Mouse (Mus musculus) limb, embryonic 15.5 days (tissue): Measurements from ENCODE around the gene Rsl24d1. TPM values are rescaled to one million over a fixed set of nuclear protein-coding genes. Genes with fewer than 3 reads are reported as not detected.

Source experiments
- ATAC-seq: fragments of 200-750 bp; cut with Nextera tagmentation; 2 replicates; pipeline ENCODE4 v1.8.0; 2017; ENCODE audit warnings: low read depth, moderate TSS enrichment; ENCODE audit not compliant: insufficient number of reproducible peaks, low FRiP score, low TSS enrichment
- H3K27ac ChIP-seq: fragments of 300-500 bp; sonication (generic); 2 replicates; pipeline ENCODE4 v1.5.1; 2015; ENCODE audit warnings: moderate library complexity, mild to moderate bottlenecking, inconsistent platforms
- H3K27me3 ChIP-seq: fragments of 300-500 bp; sonication (generic); 2 replicates; pipeline ENCODE4 v1.6.1; 2015; ENCODE audit warnings: inconsistent platforms
- H3K36me3 ChIP-seq: fragments of 300-500 bp; sonication (generic); 2 replicates; pipeline ENCODE4 v1.6.1; 2015; ENCODE audit warnings: inconsistent platforms
- H3K4me1 ChIP-seq: fragments of 300-500 bp; sonication (generic); 2 replicates; pipeline ENCODE4 v1.6.1; 2015; ENCODE audit warnings: inconsistent platforms
- H3K4me2 ChIP-seq: fragments of 300-500 bp; sonication (generic); 2 replicates; pipeline ENCODE4 v1.6.1; 2015; ENCODE audit warnings: mild to moderate bottlenecking, inconsistent platforms
- H3K4me3 ChIP-seq: fragments of 300-500 bp; sonication (generic); 2 replicates; pipeline ENCODE4 v1.5.1; 2015; ENCODE audit warnings: mild to moderate bottlenecking, inconsistent platforms
- H3K9ac ChIP-seq: fragments of 300-500 bp; sonication (generic); 2 replicates; pipeline ENCODE4 v1.6.1; 2015; ENCODE audit warnings: inconsistent platforms
- H3K9me3 ChIP-seq: fragments of 300-500 bp; sonication (generic); 2 replicates; pipeline ENCODE4 v1.6.1; 2016; ENCODE audit warnings: inconsistent platforms
- WGBS: fragments of 180-500 bp; shearing (Covaris S2); methylation state at CpG from one replicate; pipeline ENCODE4 v1.1.7; 2015; 5-methylcytosine and 5-hydroxymethylcytosine counted together
- polyA plus RNA-seq: library from polyadenylated mRNA; unstranded; fragments of >200 nt; fragmentation: Nextera tagmentation; extraction: Ambion mirVana; gene quantifications from 2 replicates; pipeline ENCODE4 v1.2.1, GENCODE M21; 2015

Rsl24d1 gene
- polyA plus RNA-seq, 1 experiment from 2014 or later = 106 TPM

GRCm38 (mm10) chr9:73083956-73084355 lies 29.3 kb upstream of the Rsl24d1 start:
- WGBS = 60% methylated on average over 6 of the region's 6 CpGs
- H3K36me3 ChIP-seq = no peaks in the 10 kb centered on the region

GRCm38 (mm10) chr9:73085845-73086244 lies 27.4 kb upstream of the Rsl24d1 start:
- Histone ChIP-seq H3K36me3 (no peaks in the 10 kb centered on the region), H3K4me2 (no peak overlapping the region), H3K4me3 (no peak overlapping the region), H3K9ac (no peak overlapping the region), H3K4me1 (no peaks in the 10 kb centered on the region), H3K27me3 (no peaks in the 10 kb centered on the region), H3K27ac (no peak overlapping the region), H3K9me3 (no peaks in the 10 kb centered on the region)
- WGBS = 80% methylated on average over 6 of the region's 6 CpGs
- ATAC-seq = no peak

More at GRCm38 (mm10) chr9:73083956-73084355, 29.3 kb upstream of the Rsl24d1 start:
- Histone ChIP-seq H3K4me3 (no peak overlapping the region), H3K4me1 (no peaks in the 10 kb centered on the region), H3K27ac (no peak overlapping the region), H3K9ac (no peak overlapping the region), H3K27me3 (no peaks in the 10 kb centered on the region), H3K9me3 (no peaks in the 10 kb centered on the region), H3K4me2 (no peak overlapping the region)
- ATAC-seq = no peak

- Histone ChIP-seq H3K4me1 (no peaks in the 10 kb centered on the region), H3K9ac (no peak overlapping the region), H3K4me2 (no peak overlapping the region), H3K36me3 (no peaks in the 10 kb centered on the region), H3K4me3 (no peak overlapping the region), H3K9me3 (no peaks in the 10 kb centered on the region), H3K27ac (no peak overlapping the region), H3K27me3 (no peaks in the 10 kb centered on the region)
- WGBS = 57% methylated on average over 8 of the region's 8 CpGs
- no peak for ATAC-seq
Measured at GRCm38 (mm10) chr9:73087121-73087520, 26.1 kb upstream of the Rsl24d1 start.

- 79% methylated on average over 5 of the region's 5 CpGs for WGBS
- ATAC-seq = no peak
- no peaks in the 10 kb centered on the region for H3K36me3 ChIP-seq
- no peak overlapping the region for H3K4me2 ChIP-seq
- H3K27me3 ChIP-seq = no peaks in the 10 kb centered on the region
- no peak overlapping the region for H3K9ac ChIP-seq
- H3K4me1 ChIP-seq = no peaks in the 10 kb centered on the region
- H3K9me3 ChIP-seq = no peaks in the 10 kb centered on the region
- H3K4me3 ChIP-seq = no peak overlapping the region
- no peak overlapping the region for H3K27ac ChIP-seq
Measured at GRCm38 (mm10) chr9:73087581-73087980, 25.6 kb upstream of the Rsl24d1 start.

GRCm38 (mm10) chr9:73089222-73089920 lies 23.9 kb upstream of the Rsl24d1 start:
- Histone ChIP-seq H3K27ac (no peak overlapping the region), H3K4me2 (no peak overlapping the region), H3K9ac (no peak overlapping the region), H3K4me1 (no peaks in the 10 kb centered on the region), H3K36me3 (no peaks in the 10 kb centered on the region), H3K27me3 (no peaks in the 10 kb centered on the region), H3K9me3 (no peaks in the 10 kb centered on the region), H3K4me3 (no peak overlapping the region)
- 66% methylated on average over 16 of the region's 16 CpGs for WGBS
- no peak for ATAC-seq

GRCm38 (mm10) chr9:73090121-73090520 lies 23.1 kb upstream of the Rsl24d1 start:
- no peak overlapping the region for H3K9ac ChIP-seq
- no peak overlapping the region for H3K27ac ChIP-seq
- H3K4me2 ChIP-seq = no peak overlapping the region
- H3K27me3 ChIP-seq = 0 out of 2 replicates have a peak, but pooled peaks cover 1% of the 10 kb centered on the region
- H3K9me3 ChIP-seq = no peaks in the 10 kb centered on the region
- WGBS = 82% methylated on average over 10 of the region's 10 CpGs
- H3K4me3 ChIP-seq = no peak overlapping the region
- H3K36me3 ChIP-seq = no peaks in the 10 kb centered on the region
- no peak for ATAC-seq
- no peaks in the 10 kb centered on the region for H3K4me1 ChIP-seq

GRCm38 (mm10) chr9:73091747-73092146 lies 21.5 kb upstream of the Rsl24d1 start:
- ATAC-seq = no peak
- no peak overlapping the region for H3K4me3 ChIP-seq
- no peaks in the 10 kb centered on the region for H3K9me3 ChIP-seq
- no peak overlapping the region for H3K27ac ChIP-seq
- 2% methylated on average over 1 of the region's 1 CpGs for WGBS
- H3K9ac ChIP-seq = no peak overlapping the region
- no peaks in the 10 kb centered on the region for H3K36me3 ChIP-seq
- H3K4me2 ChIP-seq = no peak overlapping the region
- H3K27me3 ChIP-seq = 0 out of 2 replicates have a peak, but pooled peaks cover 5% of the 10 kb centered on the region
- H3K4me1 ChIP-seq = no peaks in the 10 kb centered on the region

- ATAC-seq = no peak
- no peak overlapping the region for H3K9ac ChIP-seq
- H3K27me3 ChIP-seq = 0 out of 2 replicates have a peak, but pooled peaks cover 5% of the 10 kb centered on the region
- no peak overlapping the region for H3K4me3 ChIP-seq
- H3K27ac ChIP-seq = no peak overlapping the region
- no peaks in the 10 kb centered on the region for H3K9me3 ChIP-seq
- no peaks in the 10 kb centered on the region for H3K4me1 ChIP-seq
- WGBS = 34% methylated on average over 17 of the region's 17 CpGs
- H3K4me2 ChIP-seq = no peak overlapping the region
- no peaks in the 10 kb centered on the region for H3K36me3 ChIP-seq
Measured at GRCm38 (mm10) chr9:73094580-73094979, 18.6 kb upstream of the Rsl24d1 start.

GRCm38 (mm10) chr9:73097898-73098297 lies 15.3 kb upstream of the Rsl24d1 start:
- Histone ChIP-seq H3K9ac (no peak overlapping the region), H3K4me3 (no peak overlapping the region), H3K9me3 (no peaks in the 10 kb centered on the region), H3K36me3 (no peaks in the 10 kb centered on the region), H3K27me3 (peaks cover 14% of the 10 kb centered on the region), H3K4me1 (no peaks in the 10 kb centered on the region), H3K4me2 (no peak overlapping the region), H3K27ac (no peak overlapping the region)
- no peak for ATAC-seq
- WGBS = 81% methylated on average over 2 of the region's 2 CpGs

- Histone ChIP-seq H3K27me3 (peaks cover 26% of the 10 kb centered on the region), H3K9me3 (no peaks in the 10 kb centered on the region)
- WGBS = 86% methylated on average over 5 of the region's 5 CpGs
Measured at GRCm38 (mm10) chr9:73101536-73101935, 11.7 kb upstream of the Rsl24d1 start, which contains the start of gene Khdc3. Gene Khdc3 (plus strand): TSS chr9:73101836.

GRCm38 (mm10) chr9:73102181-73102580 lies 11.0 kb upstream of the Rsl24d1 start, which contains the start of gene Gm20509:
Gene Gm20509 (plus strand): TSS chr9:73102470.
- H3K27me3 ChIP-seq = peaks cover 26% of the 10 kb centered on the region

More at GRCm38 (mm10) chr9:73101536-73101935, 11.7 kb upstream of the Rsl24d1 start, which contains the start of gene Khdc3:
- Histone ChIP-seq H3K36me3 (no peaks in the 10 kb centered on the region), H3K4me1 (peaks cover 10% of the 10 kb centered on the region), H3K27ac (no peak within 1 kb of the TSS), H3K4me3 (no peak within 1 kb of the TSS), H3K9ac (no peak within 1 kb of the TSS), H3K4me2 (no peak within 1 kb of the TSS)
- no peak for ATAC-seq

GRCm38 (mm10) chr9:73103159-73103879 lies 9.9 kb upstream of the Rsl24d1 start:
- no peaks in the 10 kb centered on the region for H3K36me3 ChIP-seq
- peaks cover 10% of the 10 kb centered on the region for H3K4me1 ChIP-seq
- peak overlapping the region; percentile 88 for H3K4me2 ChIP-seq
- peak overlapping the region; percentile 42 for H3K4me3 ChIP-seq
- WGBS = 4% methylated on average over 60 of the region's 60 CpGs
- H3K27ac ChIP-seq = no peak overlapping the region
- peaks cover 26% of the 10 kb centered on the region for H3K27me3 ChIP-seq
- H3K9ac ChIP-seq = peak overlapping the region; percentile 28; the same call in 1 of the 2 replicates
- ATAC-seq = no peak
- no peaks in the 10 kb centered on the region for H3K9me3 ChIP-seq

More at GRCm38 (mm10) chr9:73102181-73102580, 11.0 kb upstream of the Rsl24d1 start, which contains the start of gene Gm20509:
- ATAC-seq = no peak
- WGBS = 95% methylated on average over 4 of the region's 4 CpGs
- Histone ChIP-seq H3K36me3 (no peaks in the 10 kb centered on the region), H3K27ac (no peak within 1 kb of the TSS), H3K4me1 (peaks cover 10% of the 10 kb centered on the region), H3K4me2 (peak within 1 kb of the TSS; percentile 88), H3K9ac (peak within 1 kb of the TSS; percentile 28; the same call in 1 of the 2 replicates), H3K4me3 (peak within 1 kb of the TSS; percentile 42), H3K9me3 (no peaks in the 10 kb centered on the region)
